Mouse (Mus musculus) bone marrow macrophage, adult 2 months (primary cell): Measurements from ENCODE around the gene Psmd13.

Source experiments
- CTCF ChIP-seq: IDR thresholded peaks from 2 replicates; pipeline ENCODE4 v1.5.1; 2012; ENCODE audit warnings: low read depth, mild to moderate bottlenecking, low read length, moderate library complexity
- POLR2A ChIP-seq: IDR thresholded peaks from 2 replicates; pipeline ENCODE4 v1.6.1; 2012; ENCODE audit warnings: mild to moderate bottlenecking, low read depth, low read length, borderline replicate concordance

DNA sequence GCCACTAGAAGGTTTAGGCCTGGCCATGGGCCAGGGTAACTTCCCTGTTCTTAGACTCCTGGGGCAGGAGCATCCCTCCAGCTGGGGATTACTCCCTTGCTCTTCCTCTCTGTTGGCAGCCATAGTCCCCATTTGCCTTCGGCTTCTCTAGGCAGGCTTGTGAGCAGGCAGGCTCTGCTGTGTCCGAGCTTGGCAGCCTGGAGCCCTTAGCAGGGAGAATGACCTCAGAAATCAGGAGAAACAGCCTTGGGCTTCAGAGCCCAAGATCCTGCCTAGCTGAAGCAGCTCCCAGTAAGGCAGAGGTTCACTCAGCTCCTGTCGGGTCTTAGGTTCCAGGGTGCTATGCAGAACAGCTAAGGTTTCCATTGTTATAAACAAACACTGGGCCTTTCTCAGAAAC, 17.4 kb downstream of the Psmd13 start:
- no peak for TF ChIP-seq POLR2A
- no peak for TF ChIP-seq CTCF
